Mouse (Mus musculus): ENCODE results near the gene Hhip. TPM values are rescaled to one million over a fixed set of nuclear protein-coding genes. Genes with fewer than 3 reads are reported as not detected.

Hhip gene
- 17.7 and 19.7 TPM in 2 replicates for polyA plus RNA-seq (2015; fragmentation: Nextera tagmentation; extraction: Ambion mirVana)

DNA sequence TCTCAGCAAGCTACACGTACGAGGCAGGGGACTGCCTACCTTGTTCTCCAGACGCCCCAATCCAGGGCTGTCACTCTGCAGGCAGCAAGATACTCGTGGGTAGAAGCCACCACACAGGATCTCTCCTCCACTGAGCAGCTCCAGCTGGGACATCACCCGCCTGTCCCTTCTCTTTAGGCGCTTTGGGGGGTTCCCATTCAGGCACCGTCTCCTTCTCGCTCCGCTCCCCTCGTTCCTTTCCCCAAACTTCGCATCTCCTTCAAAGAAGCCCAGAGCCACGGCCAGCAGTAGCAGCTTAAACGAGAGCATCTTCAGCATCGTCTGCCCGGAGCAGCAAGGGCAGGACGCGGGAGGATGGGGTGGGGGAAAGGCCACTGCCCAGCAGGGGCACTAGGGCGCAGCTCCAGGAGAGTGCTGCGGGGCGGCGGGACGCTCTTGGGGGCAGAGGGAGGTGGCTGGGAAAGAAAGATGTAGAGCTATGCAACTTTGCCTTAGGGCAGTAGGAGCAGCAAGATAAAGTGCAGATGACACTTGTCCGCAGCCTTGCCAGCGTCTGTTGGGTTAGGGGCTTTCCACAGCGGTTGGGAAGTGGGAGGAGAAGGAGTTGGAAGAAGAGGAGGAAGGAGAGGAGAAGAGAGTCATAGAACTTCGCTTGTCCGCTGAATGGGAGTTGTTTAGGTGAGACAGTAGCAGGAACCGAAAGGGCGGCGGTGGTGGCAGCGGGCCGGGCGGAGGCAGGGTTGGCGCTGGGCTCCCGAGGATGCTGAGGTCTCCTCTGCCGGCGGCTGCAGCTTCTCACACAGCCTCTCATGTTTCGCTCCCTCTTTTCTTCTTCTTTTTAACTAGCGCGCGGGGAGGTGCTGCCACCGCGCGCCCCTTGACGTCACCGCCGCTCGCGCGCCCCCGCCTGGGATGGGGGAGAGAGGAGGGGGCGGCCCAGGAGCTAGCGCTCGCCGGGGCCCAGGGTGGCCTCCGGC, at the start of gene Hhip:
Gene Hhip, minus strand, starts transcription at position 809 of the 977 bp plus-strand sequence.

